Mouse (Mus musculus) brown adipose tissue, adult 24 weeks (tissue): ENCODE measurements around the gene Grhpr. TPM values are rescaled to one million over a fixed set of nuclear protein-coding genes. Genes with fewer than 3 reads are reported as not detected.
"Not testable (repeated sequence)": the region's sequence is repeated elsewhere in the genome, so short reads cannot be mapped to it uniquely, and the experiment has no call there.

Experiments used
- H3K27ac ChIP-seq: fragments of 200-500 bp; replicated peaks from 2 replicates; pipeline ENCODE4 v1.5.1; 2012; ENCODE audit warnings: low read depth, mild to moderate bottlenecking, low read length
- H3K4me1 ChIP-seq: fragments of 200-500 bp; 2 replicates; pipeline ENCODE4 v1.6.1; 2012; ENCODE audit warnings: low read length, mixed read lengths; ENCODE audit not compliant: control insufficient read depth, insufficient read depth, insufficient read length
- H3K4me3 ChIP-seq: fragments of 200-500 bp; 2 replicates; pipeline ENCODE4 v1.5.1; 2012; ENCODE audit warnings: low read depth, mild to moderate bottlenecking, low read length, moderate library complexity; ENCODE audit not compliant: insufficient read depth
- polyA plus RNA-seq: library from polyadenylated mRNA; stranded (reverse); fragments of >200 nt; gene quantifications from 2 replicates; pipeline ENCODE4 v1.2.4, GENCODE M21; 2012; ENCODE audit not compliant: missing spikeins, insufficient read depth, insufficient read length

Grhpr gene
- polyA plus RNA-seq, 1 experiment, result 50.3 TPM

- no peak overlapping the region for H3K4me3 ChIP-seq
- peaks cover 10% of the 10 kb centered on the region for H3K4me1 ChIP-seq
- no peak overlapping the region for H3K27ac ChIP-seq
Measured at GRCm38 (mm10) chr4:44983131-44983740, 2.0 kb downstream of the Grhpr start.

- H3K27ac ChIP-seq, result no peak overlapping the region
- H3K4me1 ChIP-seq, result no peaks in the 10 kb centered on the region
- no peak overlapping the region for H3K4me3 ChIP-seq
Measured at GRCm38 (mm10) chr4:44990560-44990959, 9.4 kb downstream of the Grhpr start.

GRCm38 (mm10) chr4:44992330-44992729 is 11.1 kb downstream of the Grhpr start:
- not testable (repeated sequence) for H3K4me1 ChIP-seq, H3K4me3 ChIP-seq, H3K27ac ChIP-seq

GRCm38 (mm10) chr4:44993179-44993578 is 12.0 kb downstream of the Grhpr start:
- not testable (repeated sequence) for H3K27ac ChIP-seq, H3K4me1 ChIP-seq, H3K4me3 ChIP-seq

GRCm38 (mm10) chr4:44993847-44994246 is 12.7 kb downstream of the Grhpr start:
- H3K4me3 ChIP-seq, result no peak overlapping the region
- no peak overlapping the region for H3K27ac ChIP-seq
- H3K4me1 ChIP-seq, result 0 out of 2 replicates have a peak, but pooled peaks cover 4% of the 10 kb centered on the region

GRCm38 (mm10) chr4:44994776-44995175 is 13.6 kb downstream of the Grhpr start:
- no peak overlapping the region for H3K4me3 ChIP-seq
- H3K4me1 ChIP-seq, result 0 out of 2 replicates have a peak, but pooled peaks cover 8% of the 10 kb centered on the region
- no peak overlapping the region for H3K27ac ChIP-seq

GRCm38 (mm10) chr4:44998071-44998470 is 16.9 kb downstream of the Grhpr start:
- Histone ChIP-seq H3K27ac (no peak overlapping the region), H3K4me3 (no peak overlapping the region), H3K4me1 (0 out of 2 replicates have a peak, but pooled peaks cover 8% of the 10 kb centered on the region)

GRCm38 (mm10) chr4:45000001-45000400 is 18.8 kb downstream of the Grhpr start:
- H3K4me3 ChIP-seq, result no peak overlapping the region
- 0 out of 2 replicates have a peak overlapping the region, but pooled peaks have one; percentile 14 for H3K27ac ChIP-seq
- 0 out of 2 replicates have a peak, but pooled peaks cover 8% of the 10 kb centered on the region for H3K4me1 ChIP-seq

GRCm38 (mm10) chr4:45005452-45005851 is 24.3 kb downstream of the Grhpr start:
- H3K27ac ChIP-seq, result peak overlapping the region; percentile 82
- peaks cover 2% of the 10 kb centered on the region for H3K4me1 ChIP-seq
- no peak overlapping the region for H3K4me3 ChIP-seq

- H3K27ac ChIP-seq, result peak overlapping the region; percentile 46
Measured at GRCm38 (mm10) chr4:45010806-45011415, 29.7 kb downstream of the Grhpr start.

GRCm38 (mm10) chr4:45011581-45012104 is 30.4 kb downstream of the Grhpr start:
- peak overlapping the region; percentile 25 for H3K27ac ChIP-seq
- peak overlapping the region; percentile 77 for H3K4me3 ChIP-seq

More at GRCm38 (mm10) chr4:45010806-45011415, 29.7 kb downstream of the Grhpr start:
- H3K4me3 ChIP-seq, result peak overlapping the region; percentile 77
- H3K4me1 ChIP-seq, result peaks cover 2% of the 10 kb centered on the region

GRCm38 (mm10) chr4:45012105-45012975 is 31.1 kb downstream of the Grhpr start, which contains the start of gene Zbtb5:
Gene Zbtb5 (minus strand): TSS chr4:45012412.
- Histone ChIP-seq H3K4me1 (peaks cover 2% of the 10 kb centered on the region), H3K4me3 (peak within 1 kb of the TSS; percentile 84), H3K27ac (peak within 1 kb of the TSS; percentile 88)

More at GRCm38 (mm10) chr4:45011581-45012104, 30.4 kb downstream of the Grhpr start:
- H3K4me1 ChIP-seq, result peaks cover 2% of the 10 kb centered on the region

GRCm38 (mm10) chr4:45013031-45013431 is 31.8 kb downstream of the Grhpr start:
- H3K4me3 ChIP-seq, result peak overlapping the region; percentile 84
- H3K4me1 ChIP-seq, result peaks cover 2% of the 10 kb centered on the region
- H3K27ac ChIP-seq, result peak overlapping the region; percentile 88

- H3K4me3 ChIP-seq, result peak overlapping the region; percentile 84; the same call in 1 of the 2 replicates
- no peak overlapping the region for H3K27ac ChIP-seq
- peaks cover 2% of the 10 kb centered on the region for H3K4me1 ChIP-seq
Measured at GRCm38 (mm10) chr4:45013537-45013936, 32.3 kb downstream of the Grhpr start.

- Histone ChIP-seq H3K4me3 (no peak overlapping the region), H3K4me1 (peaks cover 2% of the 10 kb centered on the region; the same call in 1 of the 2 replicates), H3K27ac (no peak overlapping the region)
Measured at GRCm38 (mm10) chr4:45015615-45016014, 34.4 kb downstream of the Grhpr start.
